Mouse (Mus musculus): ENCODE data around the gene Tulp2. TPM values are rescaled to one million over a fixed set of nuclear protein-coding genes. Genes with fewer than 3 reads are reported as not detected.

The Tulp2 gene
- polyA plus RNA-seq, 1 experiment from 2014 or later: 0.15 TPM

DNA sequence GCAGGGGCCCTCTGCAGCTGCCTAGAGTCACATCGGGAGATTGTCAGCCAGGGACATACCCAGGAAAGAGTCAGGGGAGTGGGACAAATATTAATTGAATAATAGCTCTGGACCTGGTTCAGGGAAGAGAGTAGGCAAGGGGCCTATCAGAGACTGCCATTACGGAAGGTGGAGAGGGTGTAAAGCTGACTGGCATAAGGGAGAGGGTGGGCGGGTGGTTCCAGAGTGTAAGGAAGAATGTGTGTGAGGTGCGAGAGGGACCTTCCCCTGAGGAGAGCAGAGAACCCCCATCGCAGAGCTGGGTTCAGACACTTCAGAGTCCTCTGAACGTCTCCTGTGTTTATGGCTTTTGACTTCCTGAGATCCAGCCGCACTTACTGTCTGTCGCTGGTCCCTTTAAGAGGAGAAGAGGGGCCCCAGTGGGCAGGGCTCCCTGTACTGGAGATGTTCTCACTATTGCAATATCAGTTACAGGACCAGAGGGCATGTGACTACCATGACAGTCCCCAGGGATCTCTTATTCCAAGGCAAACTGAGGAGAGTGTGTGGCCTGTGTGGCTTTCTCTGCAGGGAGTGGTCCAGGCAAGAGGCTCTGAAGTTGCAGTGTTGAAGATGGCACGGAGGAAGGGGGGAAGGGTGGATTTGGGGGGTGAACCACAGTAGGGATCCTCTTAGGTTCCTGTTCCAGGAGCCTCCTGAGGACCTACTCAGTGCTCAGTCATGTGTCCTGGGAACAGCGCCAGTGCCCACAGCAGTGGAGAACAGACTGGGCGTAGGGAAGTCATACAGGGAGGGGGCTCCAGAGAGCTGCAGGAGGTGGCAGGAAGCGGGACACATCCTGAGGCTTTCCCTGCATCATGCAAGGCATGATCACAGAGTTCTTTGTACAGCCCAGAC, 80.2 kb downstream of the Tulp2 start:
- Histone ChIP-seq H3K9ac (ENCODE audit: low read length) (no peak overlapping the region), H3K4me2 (no peak overlapping the region), H3K27ac (ENCODE audit: low read depth, low read length) (no peak overlapping the region), H3K36me3 (ENCODE audit: control insufficient read depth, insufficient read depth, low read length) (no peaks in the 10 kb centered on the region), H3K9me3 (ENCODE audit: control insufficient read depth, low read length) (no peaks in the 10 kb centered on the region), H3K4me3 (ENCODE audit: low read depth, low read length) (no peak overlapping the region), H3K27me3 (ENCODE audit: control insufficient read depth, insufficient read depth, low read length) (no peaks in the 10 kb centered on the region), H3K4me1 (ENCODE audit: control insufficient read depth, insufficient read depth, low read length) (no peaks in the 10 kb centered on the region; the same call in 1 of the 2 replicates)
- no peak for ATAC-seq (ENCODE audit: low FRiP score)
- WGBS: 58% methylated on average over 12 of the region's 12 CpGs
- DNase-seq (ENCODE audit: low spot score, missing footprints): peak; percentile 72

GRCm38 (mm10) chr7:45564811-45565210, 83.1 kb downstream of the Tulp2 start:
- no peak for ATAC-seq (ENCODE audit: low FRiP score)
- Histone ChIP-seq H3K27me3 (ENCODE audit: control insufficient read depth, insufficient read depth, low read length) (no peaks in the 10 kb centered on the region), H3K9me3 (ENCODE audit: control insufficient read depth, low read length) (no peaks in the 10 kb centered on the region), H3K9ac (ENCODE audit: low read length) (no peak overlapping the region), H3K27ac (ENCODE audit: low read depth, low read length) (no peak overlapping the region), H3K4me2 (no peak overlapping the region), H3K4me3 (ENCODE audit: low read depth, low read length) (no peak overlapping the region), H3K36me3 (ENCODE audit: control insufficient read depth, insufficient read depth, low read length) (no peaks in the 10 kb centered on the region), H3K4me1 (ENCODE audit: control insufficient read depth, insufficient read depth, low read length) (peaks cover 3% of the 10 kb centered on the region)
- 73% methylated on average over 2 of the region's 2 CpGs for WGBS
- no peak for DNase-seq (ENCODE audit: low spot score, missing footprints)

DNA sequence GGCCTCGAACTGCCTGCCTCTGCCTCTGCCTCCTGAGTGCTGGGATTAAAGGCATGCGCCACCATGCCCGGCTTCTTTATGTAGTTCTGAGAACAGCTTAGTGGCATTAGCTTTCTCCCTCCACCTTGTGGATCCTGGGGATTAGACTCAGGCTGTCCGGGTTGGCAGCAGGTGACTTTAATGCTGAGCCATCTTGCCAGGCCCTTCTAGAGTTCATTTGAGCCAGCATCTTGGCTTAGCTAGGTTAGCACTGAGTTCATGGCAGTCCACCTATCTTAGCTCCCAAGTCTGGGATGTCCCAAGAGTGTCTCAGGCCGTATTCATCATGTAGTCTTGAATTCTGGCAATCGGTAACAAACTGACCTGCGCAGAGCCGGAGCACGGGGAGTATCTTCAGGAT, 83.8 kb downstream of the Tulp2 start:
- no peaks in the 10 kb centered on the region for H3K36me3 ChIP-seq (ENCODE audit: control insufficient read depth, insufficient read depth, low read length)
- H3K4me2 ChIP-seq: no peak overlapping the region
- H3K4me3 ChIP-seq (ENCODE audit: low read depth, low read length): no peak overlapping the region
- WGBS: 89% methylated on average over 9 of the region's 9 CpGs
- no peaks in the 10 kb centered on the region for H3K27me3 ChIP-seq (ENCODE audit: control insufficient read depth, insufficient read depth, low read length)
- no peak overlapping the region for H3K27ac ChIP-seq (ENCODE audit: low read depth, low read length)
- no peaks in the 10 kb centered on the region for H3K9me3 ChIP-seq (ENCODE audit: control insufficient read depth, low read length)
- ATAC-seq (ENCODE audit: low FRiP score) (no peak), DNase-seq (ENCODE audit: low spot score, missing footprints) (no peak)
- H3K4me1 ChIP-seq (ENCODE audit: control insufficient read depth, insufficient read depth, low read length): peaks cover 5% of the 10 kb centered on the region
- H3K9ac ChIP-seq (ENCODE audit: low read length): no peak overlapping the region

GRCm38 (mm10) chr7:45567112-45567779, 85.6 kb downstream of the Tulp2 start:
- H3K9me3 ChIP-seq (ENCODE audit: control insufficient read depth, low read length): no peaks in the 10 kb centered on the region
- ATAC-seq (ENCODE audit: low FRiP score) (no peak), DNase-seq (ENCODE audit: low spot score, missing footprints) (peak; percentile 71)
- H3K4me1 ChIP-seq (ENCODE audit: control insufficient read depth, insufficient read depth, low read length): peaks cover 8% of the 10 kb centered on the region
- H3K9ac ChIP-seq (ENCODE audit: low read length): no peak overlapping the region
- H3K27ac ChIP-seq (ENCODE audit: low read depth, low read length): no peak overlapping the region
- no peak overlapping the region for H3K4me3 ChIP-seq (ENCODE audit: low read depth, low read length)
- no peak overlapping the region for H3K4me2 ChIP-seq
- no peaks in the 10 kb centered on the region for H3K27me3 ChIP-seq (ENCODE audit: control insufficient read depth, insufficient read depth, low read length)
- 76% methylated on average over 8 of the region's 8 CpGs for WGBS
- H3K36me3 ChIP-seq (ENCODE audit: control insufficient read depth, insufficient read depth, low read length): no peaks in the 10 kb centered on the region

DNA sequence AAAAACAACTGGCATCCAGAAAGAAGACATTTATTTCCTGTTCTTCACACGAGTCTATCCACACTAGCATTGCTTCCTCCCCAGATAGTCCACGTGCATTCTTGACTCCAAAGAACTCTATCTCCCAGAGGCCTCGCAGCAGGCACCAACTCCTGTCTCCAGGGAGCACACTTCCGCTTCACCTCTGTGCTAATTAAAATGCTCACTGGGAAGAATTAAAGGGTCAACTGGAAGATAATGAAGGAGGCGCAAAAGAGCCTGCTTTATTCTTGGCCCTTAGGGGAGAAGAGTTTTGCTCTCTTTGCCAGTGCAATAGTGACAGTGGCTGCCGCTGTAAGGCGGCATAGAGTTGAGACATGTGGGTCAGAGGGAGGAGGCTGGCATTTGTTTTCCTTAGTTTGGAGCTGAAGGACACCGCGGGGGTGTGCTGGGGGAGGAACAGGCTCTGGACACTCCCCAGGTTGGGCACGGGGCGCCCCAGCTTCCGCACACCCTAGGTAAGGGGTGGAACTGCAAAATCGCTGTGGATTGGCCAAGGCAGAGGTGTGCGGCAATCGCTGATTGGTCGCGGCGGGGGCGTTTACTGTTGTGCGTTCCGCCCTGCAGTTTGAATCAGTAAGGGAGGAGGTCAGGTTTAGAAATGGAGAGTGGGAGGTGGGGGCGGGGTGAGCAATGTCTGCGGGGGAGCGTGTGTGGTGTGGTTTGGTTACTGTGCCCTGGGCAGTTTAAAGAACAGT, 86.3 kb downstream of the Tulp2 start:
- peak; percentile 95 for DNase-seq (ENCODE audit: low spot score, missing footprints)

GRCm38 (mm10) chr7:45568601-45569473, 87.2 kb downstream of the Tulp2 start:
- H3K4me1 ChIP-seq (ENCODE audit: control insufficient read depth, insufficient read depth, low read length): peaks cover 8% of the 10 kb centered on the region
- WGBS: 81% methylated on average over 10 of the region's 10 CpGs
- H3K4me3 ChIP-seq (ENCODE audit: low read depth, low read length): peak overlapping the region; percentile 34
- H3K27ac ChIP-seq (ENCODE audit: low read depth, low read length): no peak overlapping the region; the same call in 1 of the 2 replicates
- H3K9ac ChIP-seq (ENCODE audit: low read length): peak overlapping the region; percentile 46; the same call in 1 of the 2 replicates
- H3K27me3 ChIP-seq (ENCODE audit: control insufficient read depth, insufficient read depth, low read length): no peaks in the 10 kb centered on the region
- no peaks in the 10 kb centered on the region for H3K36me3 ChIP-seq (ENCODE audit: control insufficient read depth, insufficient read depth, low read length)
- ATAC-seq (ENCODE audit: low FRiP score): no peak
- no peaks in the 10 kb centered on the region for H3K9me3 ChIP-seq (ENCODE audit: control insufficient read depth, low read length)
- peak overlapping the region; percentile 59 for H3K4me2 ChIP-seq
- DNase-seq (ENCODE audit: low spot score, missing footprints): no peak

More for the DNA sequence above, 86.3 kb downstream of the Tulp2 start:
- Histone ChIP-seq H3K4me1 (ENCODE audit: control insufficient read depth, insufficient read depth, low read length) (peaks cover 8% of the 10 kb centered on the region), H3K4me3 (ENCODE audit: low read depth, low read length) (peak overlapping the region; percentile 34), H3K36me3 (ENCODE audit: control insufficient read depth, insufficient read depth, low read length) (no peaks in the 10 kb centered on the region), H3K4me2 (peak overlapping the region; percentile 59), H3K27ac (ENCODE audit: low read depth, low read length) (no peak overlapping the region; the same call in 1 of the 2 replicates), H3K27me3 (ENCODE audit: control insufficient read depth, insufficient read depth, low read length) (no peaks in the 10 kb centered on the region), H3K9ac (ENCODE audit: low read length) (peak overlapping the region; percentile 46), H3K9me3 (ENCODE audit: control insufficient read depth, low read length) (no peaks in the 10 kb centered on the region)
- 1% methylated on average over 24 of the region's 24 CpGs for WGBS
- ATAC-seq (ENCODE audit: low FRiP score): peak; percentile 92

DNA sequence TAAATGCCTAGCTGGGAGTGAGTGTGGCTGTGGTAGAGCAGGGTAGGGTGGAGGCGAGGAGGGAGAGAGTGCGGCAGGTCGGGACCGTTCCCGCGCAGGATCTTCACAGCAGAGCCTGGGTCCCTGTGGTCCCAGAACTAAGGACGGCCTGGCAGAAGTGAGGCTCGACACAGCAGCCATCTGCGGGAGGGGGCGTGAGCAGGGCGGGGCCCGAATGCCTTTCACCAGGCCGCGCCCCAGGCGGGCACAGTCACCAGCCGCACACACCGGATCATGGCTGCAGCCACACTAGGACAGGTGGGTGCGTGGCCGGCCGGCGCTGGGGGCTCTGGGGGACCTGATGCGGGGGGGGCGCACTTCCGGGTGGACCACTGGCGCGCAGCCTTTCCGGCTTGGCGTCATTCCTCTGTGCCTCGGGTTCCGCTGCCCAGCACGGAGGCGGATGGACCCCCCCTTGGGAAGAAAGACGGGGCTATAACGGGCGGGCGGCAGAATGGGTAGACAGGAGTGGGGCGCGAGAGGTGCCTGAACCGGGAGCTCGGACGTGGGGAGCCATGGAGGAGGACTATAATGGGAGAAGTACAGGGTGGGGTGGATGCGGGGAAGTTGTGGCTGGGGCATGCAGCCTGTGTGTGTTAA, 88.5 kb downstream of the Tulp2 start, which contains the start of gene Bcat2:
Bcat2 (plus strand) TSS at position 51 of the 639 bp plus-strand sequence.
- Histone ChIP-seq H3K36me3 (ENCODE audit: control insufficient read depth, insufficient read depth, low read length) (no peaks in the 10 kb centered on the region), H3K27ac (ENCODE audit: low read depth, low read length) (peak within 1 kb of the TSS; percentile 64), H3K9me3 (ENCODE audit: control insufficient read depth, low read length) (no peaks in the 10 kb centered on the region), H3K4me1 (ENCODE audit: control insufficient read depth, insufficient read depth, low read length) (peaks cover 8% of the 10 kb centered on the region), H3K4me3 (ENCODE audit: low read depth, low read length) (peak within 1 kb of the TSS; percentile 72), H3K9ac (ENCODE audit: low read length) (peak within 1 kb of the TSS; percentile 93), H3K4me2 (peak within 1 kb of the TSS; percentile 80), H3K27me3 (ENCODE audit: control insufficient read depth, insufficient read depth, low read length) (no peaks in the 10 kb centered on the region)
- ATAC-seq (ENCODE audit: low FRiP score) (peak; percentile 73), DNase-seq (ENCODE audit: low spot score, missing footprints) (peak; percentile 96)
- WGBS: under 1% methylated on average over 41 of the region's 42 CpGs

- no peaks in the 10 kb centered on the region for H3K36me3 ChIP-seq (ENCODE audit: control insufficient read depth, insufficient read depth, low read length)
- no peak overlapping the region for H3K4me2 ChIP-seq
- ATAC-seq (ENCODE audit: low FRiP score) (no peak), DNase-seq (ENCODE audit: low spot score, missing footprints) (no peak)
- no peak overlapping the region for H3K27ac ChIP-seq (ENCODE audit: low read depth, low read length)
- WGBS: 68% methylated on average over 1 of the region's 1 CpGs
- H3K4me3 ChIP-seq (ENCODE audit: low read depth, low read length): no peak overlapping the region
- no peaks in the 10 kb centered on the region for H3K27me3 ChIP-seq (ENCODE audit: control insufficient read depth, insufficient read depth, low read length)
- peaks cover 8% of the 10 kb centered on the region for H3K4me1 ChIP-seq (ENCODE audit: control insufficient read depth, insufficient read depth, low read length)
- no peaks in the 10 kb centered on the region for H3K9me3 ChIP-seq (ENCODE audit: control insufficient read depth, low read length)
- no peak overlapping the region for H3K9ac ChIP-seq (ENCODE audit: low read length)
These were observed 90.3 kb downstream of the Tulp2 start for GRCm38 (mm10) chr7:45571966-45572365.
